Mouse (Mus musculus): Measurements from ENCODE around the gene Slc17a3. TPM values are rescaled to one million over a fixed set of nuclear protein-coding genes. Genes with fewer than 3 reads are reported as not detected.

Gene Slc17a3
- not detected in 2 replicates for polyA plus RNA-seq (2014; fragmentation: Nextera tagmentation; extraction: Ambion mirVana)

DNA sequence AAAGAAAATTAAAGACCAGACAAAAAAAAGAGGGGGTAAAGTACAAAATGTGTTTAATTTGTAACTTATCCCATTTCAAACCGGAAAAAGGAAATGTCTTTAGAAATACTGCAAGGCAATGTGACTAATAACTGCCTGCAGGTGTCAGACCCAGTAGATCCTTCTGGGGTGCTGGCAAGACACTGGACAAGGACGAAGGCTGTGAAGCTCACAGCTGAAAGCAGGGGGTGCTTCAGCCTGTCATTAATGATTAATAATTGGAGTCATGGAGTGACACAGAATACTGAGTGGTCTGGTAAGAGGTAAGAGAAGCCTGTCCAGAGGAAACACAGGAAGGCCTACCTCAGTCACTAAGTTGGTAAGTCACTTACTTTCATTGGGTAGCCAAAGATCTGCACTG, at the start of gene Slc17a3:
Gene Slc17a3 (plus strand): TSS at position 127 of the 400 bp plus-strand sequence.
- no peak within 1 kb of the TSS for H3K9ac ChIP-seq (replicated peaks; ENCODE audit: low read length)
- H3K9me3 ChIP-seq (ENCODE audit: control insufficient read depth, low read length): no peaks in the 10 kb centered on the region
- H3K27me3 ChIP-seq (ENCODE audit: control insufficient read depth, insufficient read depth, low read length): no peaks in the 10 kb centered on the region
- DNase-seq (no peak), ATAC-seq (ENCODE audit: low FRiP score, low TSS enrichment) (no peak)
- H3K36me3 ChIP-seq (ENCODE audit: control insufficient read depth, insufficient read depth, low read length): no peaks in the 10 kb centered on the region
- no peak within 1 kb of the TSS for H3K4me3 ChIP-seq (replicated peaks; ENCODE audit: low read depth, low read length)
- no peaks in the 10 kb centered on the region for H3K4me1 ChIP-seq (ENCODE audit: control insufficient read depth, insufficient read depth, low read length)
- no peak within 1 kb of the TSS for H3K27ac ChIP-seq (replicated peaks; ENCODE audit: low read depth, low read length)
- no peak within 1 kb of the TSS for H3K4me2 ChIP-seq (ENCODE audit: low read length)
- WGBS: 87% methylated on average over 2 of the region's 2 CpGs

DNA sequence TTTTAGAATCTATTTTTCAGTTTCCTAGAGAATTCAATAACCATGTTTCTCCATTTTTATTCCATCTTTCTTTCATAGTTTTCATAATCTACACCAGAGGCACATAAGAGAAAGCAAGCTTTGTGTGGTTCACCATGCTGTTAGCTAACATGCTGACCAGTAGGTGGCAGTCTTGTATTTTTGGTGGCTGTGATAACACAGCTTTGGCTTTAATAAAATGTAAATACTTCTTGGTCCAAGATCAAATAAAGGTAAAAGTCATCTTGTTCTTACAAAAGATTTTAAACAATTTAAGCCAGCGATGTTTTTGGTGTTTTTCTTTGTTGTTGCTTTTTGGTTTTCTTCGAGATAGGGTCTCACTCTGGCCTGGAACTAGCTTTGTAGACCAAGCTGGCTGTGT, 46.7 kb upstream of the Slc17a3 start:
- Histone ChIP-seq H3K4me2 (ENCODE audit: low read length) (no peak overlapping the region), H3K9me3 (ENCODE audit: control insufficient read depth, low read length) (no peaks in the 10 kb centered on the region), H3K4me3 (replicated peaks; ENCODE audit: low read depth, low read length) (no peak overlapping the region), H3K27me3 (ENCODE audit: control insufficient read depth, insufficient read depth, low read length) (no peaks in the 10 kb centered on the region), H3K9ac (replicated peaks; ENCODE audit: low read length) (no peak overlapping the region), H3K27ac (replicated peaks; ENCODE audit: low read depth, low read length) (no peak overlapping the region), H3K36me3 (ENCODE audit: control insufficient read depth, insufficient read depth, low read length) (no peaks in the 10 kb centered on the region), H3K4me1 (ENCODE audit: control insufficient read depth, insufficient read depth, low read length) (no peaks in the 10 kb centered on the region)
- no peak; the same call in 1 of the 2 replicates for ATAC-seq (ENCODE audit: low FRiP score, low TSS enrichment)
- DNase-seq: peak; percentile 91
- 44% methylated on average over 2 of the region's 2 CpGs for WGBS

DNA sequence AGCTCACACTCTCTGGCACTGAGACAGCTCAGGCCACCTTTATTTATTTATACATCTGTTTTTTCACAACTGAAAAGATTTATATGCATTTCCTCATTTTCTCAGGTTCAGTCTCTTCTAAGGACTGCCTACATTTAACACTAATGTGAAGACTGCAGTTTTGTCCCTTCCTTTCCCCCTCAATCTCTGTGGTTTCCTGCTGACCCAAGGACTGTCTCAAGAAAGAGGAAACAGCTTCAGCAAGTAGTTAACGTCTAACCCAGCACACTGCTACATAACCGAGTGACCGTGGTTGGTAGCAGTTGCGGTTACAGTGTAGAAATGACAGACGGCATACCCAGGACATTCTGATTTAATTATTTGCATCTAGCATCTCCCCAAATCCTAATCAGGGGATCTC, 39.8 kb upstream of the Slc17a3 start:
- H3K27ac ChIP-seq (replicated peaks; ENCODE audit: low read depth, low read length): no peak overlapping the region
- no peaks in the 10 kb centered on the region for H3K4me1 ChIP-seq (ENCODE audit: control insufficient read depth, insufficient read depth, low read length)
- ATAC-seq (ENCODE audit: low FRiP score, low TSS enrichment) (no peak), DNase-seq (no peak)
- H3K36me3 ChIP-seq (ENCODE audit: control insufficient read depth, insufficient read depth, low read length): no peaks in the 10 kb centered on the region
- no peaks in the 10 kb centered on the region for H3K9me3 ChIP-seq (ENCODE audit: control insufficient read depth, low read length)
- H3K9ac ChIP-seq (replicated peaks; ENCODE audit: low read length): no peak overlapping the region
- H3K4me3 ChIP-seq (replicated peaks; ENCODE audit: low read depth, low read length): no peak overlapping the region
- 91% methylated on average over 5 of the region's 5 CpGs for WGBS
- H3K27me3 ChIP-seq (ENCODE audit: control insufficient read depth, insufficient read depth, low read length): no peaks in the 10 kb centered on the region
- no peak overlapping the region for H3K4me2 ChIP-seq (ENCODE audit: low read length)

DNA sequence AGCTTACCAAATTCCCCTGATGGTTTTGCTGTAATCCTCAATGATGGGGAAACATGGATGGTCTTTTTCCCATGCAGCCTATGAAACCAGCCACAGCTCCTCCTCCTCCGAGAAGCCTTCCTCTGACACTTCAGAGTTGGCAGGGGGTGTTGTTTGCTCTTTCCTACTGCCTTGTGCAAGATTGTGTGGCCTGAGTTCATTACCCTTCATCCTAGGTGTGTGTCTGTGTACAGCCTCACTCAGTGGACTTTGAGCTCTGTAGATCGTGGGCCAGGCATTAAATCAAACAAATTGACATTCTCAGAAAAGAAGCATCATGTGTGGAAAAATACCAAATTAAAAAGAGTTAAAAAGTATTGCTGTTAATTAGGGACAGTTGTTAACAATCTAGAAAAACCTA, 34.7 kb upstream of the Slc17a3 start:
- no peak overlapping the region for H3K4me3 ChIP-seq (replicated peaks; ENCODE audit: low read depth, low read length)
- no peaks in the 10 kb centered on the region for H3K9me3 ChIP-seq (ENCODE audit: control insufficient read depth, low read length)
- H3K4me1 ChIP-seq (ENCODE audit: control insufficient read depth, insufficient read depth, low read length): no peaks in the 10 kb centered on the region
- ATAC-seq (ENCODE audit: low FRiP score, low TSS enrichment) (no peak), DNase-seq (no peak)
- no peaks in the 10 kb centered on the region for H3K36me3 ChIP-seq (ENCODE audit: control insufficient read depth, insufficient read depth, low read length)
- no peak overlapping the region for H3K9ac ChIP-seq (replicated peaks; ENCODE audit: low read length)
- H3K27me3 ChIP-seq (ENCODE audit: control insufficient read depth, insufficient read depth, low read length): no peaks in the 10 kb centered on the region
- H3K27ac ChIP-seq (replicated peaks; ENCODE audit: low read depth, low read length): no peak overlapping the region
- 84% methylated on average over 2 of the region's 2 CpGs for WGBS
- H3K4me2 ChIP-seq (ENCODE audit: low read length): no peak overlapping the region

DNA sequence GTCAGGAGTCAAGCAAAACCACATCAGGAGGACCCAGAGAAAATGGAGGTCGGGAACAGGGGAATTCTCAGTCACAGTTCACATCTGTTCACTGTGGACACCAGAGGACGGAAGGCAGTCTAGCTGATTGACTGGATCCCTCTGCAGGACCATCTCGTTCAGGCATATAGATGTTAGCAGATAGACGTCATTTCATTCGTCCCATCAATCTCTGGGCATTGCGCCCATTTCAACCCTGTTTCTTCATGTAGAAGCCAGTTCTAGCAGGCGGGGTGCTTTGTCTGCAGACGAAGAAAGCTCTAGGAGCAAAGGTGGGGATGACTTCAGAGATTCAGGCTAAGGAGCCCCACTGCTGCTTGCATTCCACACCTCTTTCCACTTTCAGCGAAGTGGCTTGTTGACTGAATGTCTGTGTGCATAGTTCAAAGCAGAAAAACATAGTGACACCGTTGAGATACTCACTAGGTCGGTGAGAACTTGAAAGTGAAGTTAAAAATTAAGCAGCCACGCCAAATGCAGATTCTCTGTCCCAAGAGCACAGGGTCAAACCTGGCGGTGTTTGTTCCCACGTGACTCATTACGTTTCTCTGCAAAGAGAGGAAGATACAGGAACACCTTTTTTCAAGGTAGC, 32.7 kb upstream of the Slc17a3 start, which contains the start of gene Slc17a2:
Gene Slc17a2 (plus strand): TSS at position 572 of the 631 bp plus-strand sequence.
- no peaks in the 10 kb centered on the region for H3K4me1 ChIP-seq (ENCODE audit: control insufficient read depth, insufficient read depth, low read length)
- no peak for DNase-seq
- 93% methylated on average over 15 of the region's 15 CpGs for WGBS
- no peak within 1 kb of the TSS for H3K4me2 ChIP-seq (ENCODE audit: low read length)
- H3K9me3 ChIP-seq (ENCODE audit: control insufficient read depth, low read length): no peaks in the 10 kb centered on the region
- no peaks in the 10 kb centered on the region for H3K36me3 ChIP-seq (ENCODE audit: control insufficient read depth, insufficient read depth, low read length)
- no peak for ATAC-seq (ENCODE audit: low FRiP score, low TSS enrichment)
- H3K27me3 ChIP-seq (ENCODE audit: control insufficient read depth, insufficient read depth, low read length): no peaks in the 10 kb centered on the region
- H3K27ac ChIP-seq (replicated peaks; ENCODE audit: low read depth, low read length): no peak within 1 kb of the TSS
- no peak within 1 kb of the TSS for H3K9ac ChIP-seq (replicated peaks; ENCODE audit: low read length)
- no peak within 1 kb of the TSS for H3K4me3 ChIP-seq (replicated peaks; ENCODE audit: low read depth, low read length)

DNA sequence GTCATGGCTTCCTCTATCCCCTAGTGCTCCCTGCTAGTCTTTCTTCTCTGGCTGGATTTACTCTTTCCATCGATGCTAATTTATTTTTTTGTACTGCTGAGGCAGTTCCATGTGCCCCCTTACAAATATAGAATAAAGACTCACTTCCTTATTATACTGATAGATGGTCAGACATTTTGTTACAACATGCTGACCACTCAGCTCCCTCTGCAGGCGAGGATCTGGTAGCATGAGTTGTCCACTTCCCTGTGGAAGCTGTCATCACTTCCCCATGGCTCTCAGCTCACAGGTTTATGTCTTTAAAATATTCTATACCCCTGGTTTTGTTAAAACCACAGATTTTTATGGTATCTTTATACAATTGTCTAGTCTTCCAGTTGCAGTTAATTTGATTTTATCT, 23.1 kb upstream of the Slc17a3 start:
- WGBS: 75% methylated on average over 2 of the region's 2 CpGs
- ATAC-seq (ENCODE audit: low FRiP score, low TSS enrichment) (no peak), DNase-seq (no peak)
- H3K9ac ChIP-seq (replicated peaks; ENCODE audit: low read length): no peak overlapping the region
- H3K27ac ChIP-seq (replicated peaks; ENCODE audit: low read depth, low read length): no peak overlapping the region
- H3K4me1 ChIP-seq (ENCODE audit: control insufficient read depth, insufficient read depth, low read length): no peaks in the 10 kb centered on the region
- no peaks in the 10 kb centered on the region for H3K36me3 ChIP-seq (ENCODE audit: control insufficient read depth, insufficient read depth, low read length)
- no peaks in the 10 kb centered on the region for H3K9me3 ChIP-seq (ENCODE audit: control insufficient read depth, low read length)
- no peak overlapping the region for H3K4me3 ChIP-seq (replicated peaks; ENCODE audit: low read depth, low read length)
- no peaks in the 10 kb centered on the region for H3K27me3 ChIP-seq (ENCODE audit: control insufficient read depth, insufficient read depth, low read length)
- H3K4me2 ChIP-seq (ENCODE audit: low read length): no peak overlapping the region

DNA sequence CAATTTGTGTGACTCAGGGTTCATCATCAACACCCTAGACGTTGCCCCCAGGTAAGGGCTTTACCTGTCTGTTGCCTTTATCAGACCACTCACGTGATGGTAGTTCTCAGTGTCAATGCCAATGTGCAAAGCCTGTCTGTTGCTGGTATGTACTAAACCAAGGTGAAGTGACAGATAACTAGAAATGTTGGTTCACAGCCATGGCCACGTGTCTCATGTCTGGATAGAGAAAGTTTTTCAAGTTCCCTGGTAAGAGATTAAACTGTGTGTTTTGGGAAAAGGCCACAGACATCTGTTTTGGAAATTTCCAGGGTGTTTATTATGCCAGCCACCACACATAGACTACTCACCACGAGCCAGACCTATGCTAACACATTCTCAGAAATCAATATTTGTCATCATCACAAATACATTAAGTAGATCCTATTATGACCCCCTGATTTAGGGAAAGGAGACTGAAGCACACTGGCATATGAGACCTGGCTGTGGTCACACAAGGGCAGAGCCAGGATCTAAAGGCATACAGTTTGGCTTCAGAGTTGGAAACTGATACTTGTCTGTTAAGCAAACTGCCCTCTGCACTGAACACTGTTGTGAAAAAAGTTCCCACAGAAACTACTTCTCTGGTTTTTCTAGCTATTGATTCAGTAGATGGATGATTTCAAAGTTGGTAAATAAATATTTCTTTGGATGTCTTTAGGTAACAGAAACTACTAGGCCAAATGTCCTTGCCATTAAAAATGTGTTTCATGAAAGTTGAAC, 18.9 kb upstream of the Slc17a3 start:
- no peak overlapping the region for H3K27ac ChIP-seq (replicated peaks; ENCODE audit: low read depth, low read length)
- DNase-seq (no peak), ATAC-seq (ENCODE audit: low FRiP score, low TSS enrichment) (no peak)
- H3K27me3 ChIP-seq (ENCODE audit: control insufficient read depth, insufficient read depth, low read length): no peaks in the 10 kb centered on the region
- H3K4me2 ChIP-seq (ENCODE audit: low read length): no peak overlapping the region
- H3K4me3 ChIP-seq (replicated peaks; ENCODE audit: low read depth, low read length): no peak overlapping the region
- no peak overlapping the region for H3K9ac ChIP-seq (replicated peaks; ENCODE audit: low read length)
- 72% methylated on average over 4 of the region's 4 CpGs for WGBS
- H3K4me1 ChIP-seq (ENCODE audit: control insufficient read depth, insufficient read depth, low read length): no peaks in the 10 kb centered on the region
- H3K9me3 ChIP-seq (ENCODE audit: control insufficient read depth, low read length): no peaks in the 10 kb centered on the region
- H3K36me3 ChIP-seq (ENCODE audit: control insufficient read depth, insufficient read depth, low read length): no peaks in the 10 kb centered on the region

DNA sequence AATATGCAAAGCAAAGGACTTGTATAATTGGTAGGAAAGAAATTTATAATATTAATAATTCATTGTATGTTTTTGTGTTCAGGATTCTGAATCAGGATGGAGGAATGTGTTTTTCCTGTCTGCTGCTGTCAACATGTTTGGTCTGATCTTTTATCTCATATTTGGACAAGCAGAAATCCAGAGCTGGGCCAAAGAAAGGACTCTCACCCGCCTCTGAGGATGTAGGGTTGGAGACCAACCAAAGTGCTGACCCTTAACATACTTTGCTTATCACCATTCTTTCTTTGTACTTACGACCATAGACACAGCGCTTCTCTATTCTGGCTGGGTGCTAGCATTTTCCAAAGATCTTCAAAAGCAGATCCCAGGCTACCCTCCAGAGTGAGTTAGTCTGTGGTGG, 17.0 kb upstream of the Slc17a3 start:
- H3K4me3 ChIP-seq (replicated peaks; ENCODE audit: low read depth, low read length): no peak overlapping the region
- no peak for ATAC-seq (ENCODE audit: low FRiP score, low TSS enrichment)

DNA sequence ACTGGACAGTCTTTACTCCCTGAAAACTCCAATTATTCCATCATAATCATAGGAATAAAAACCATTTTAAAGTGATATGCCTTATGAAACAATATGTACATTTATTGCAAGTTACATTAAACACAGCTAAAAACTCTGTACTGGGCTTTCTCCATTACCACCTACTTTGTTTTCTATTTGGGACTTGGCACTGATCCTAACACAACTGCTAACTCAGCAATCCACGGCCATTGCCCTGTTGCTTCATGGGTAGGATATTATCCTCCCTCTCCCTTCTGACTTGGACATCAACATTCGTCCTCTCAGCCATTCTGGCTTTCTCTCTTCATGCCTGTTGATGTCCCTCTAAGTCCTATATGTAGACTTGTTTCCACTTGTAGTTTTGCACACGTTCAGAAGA, 12.6 kb upstream of the Slc17a3 start:
- H3K27me3 ChIP-seq (ENCODE audit: control insufficient read depth, insufficient read depth, low read length): no peaks in the 10 kb centered on the region
- H3K27ac ChIP-seq (replicated peaks; ENCODE audit: low read depth, low read length): no peak overlapping the region
- no peak for ATAC-seq (ENCODE audit: low FRiP score, low TSS enrichment)
- no peak overlapping the region for H3K4me3 ChIP-seq (replicated peaks; ENCODE audit: low read depth, low read length)
- 73% methylated on average over 3 of the region's 3 CpGs for WGBS
- H3K9me3 ChIP-seq (ENCODE audit: control insufficient read depth, low read length): no peaks in the 10 kb centered on the region
- H3K4me2 ChIP-seq (ENCODE audit: low read length): no peak overlapping the region
- H3K4me1 ChIP-seq (ENCODE audit: control insufficient read depth, insufficient read depth, low read length): no peaks in the 10 kb centered on the region
- no peak for DNase-seq
- no peak overlapping the region for H3K9ac ChIP-seq (replicated peaks; ENCODE audit: low read length)
- no peaks in the 10 kb centered on the region for H3K36me3 ChIP-seq (ENCODE audit: control insufficient read depth, insufficient read depth, low read length)

More for the DNA sequence above, 17.0 kb upstream of the Slc17a3 start:
- DNase-seq: no peak
- Histone ChIP-seq H3K36me3 (ENCODE audit: control insufficient read depth, insufficient read depth, low read length) (no peaks in the 10 kb centered on the region), H3K9ac (replicated peaks; ENCODE audit: low read length) (no peak overlapping the region), H3K4me2 (ENCODE audit: low read length) (no peak overlapping the region), H3K9me3 (ENCODE audit: control insufficient read depth, low read length) (no peaks in the 10 kb centered on the region), H3K27me3 (ENCODE audit: control insufficient read depth, insufficient read depth, low read length) (no peaks in the 10 kb centered on the region), H3K4me1 (ENCODE audit: control insufficient read depth, insufficient read depth, low read length) (no peaks in the 10 kb centered on the region), H3K27ac (replicated peaks; ENCODE audit: low read depth, low read length) (no peak overlapping the region)
- 88% methylated on average over 3 of the region's 3 CpGs for WGBS

All from midbrain, embryonic 14.5 days (tissue).